9 mouse cellular contexts compared by ENCODE assay signal in genomic region chr4:150557976-150558375, GRCm38 (mm10).
DNase-seq lines count a peak whose midpoint lies in the region; ATAC-seq and TF ChIP-seq lines count a peak whose summit lies in the region.
"Had no signal": no experiment of that assay in that cellular context is flagged by ENCODE, and none has a peak within 500 bp of the region (broad histone marks: within the 10 kb centered on the region; RNA-seq: fewer than 3 reads in every experiment).

No protein-coding gene starts in this region.

- no peak for DNase-seq in forebrain, postnatal 0 days
- no peak for DNase-seq in forebrain, embryonic 10.5 days (ENCODE audit: extremely low spot score, low spot score)
- peak; percentile 89 for DNase-seq in A20 (ENCODE audit: low read depth, low spot score)
- DNase-seq in hindbrain, embryonic 10.5 days (ENCODE audit: low spot score) = no peak
- DNase-seq in naive thymus-derived CD4-positive, alpha-beta T cell, adult 2 months (ENCODE audit: low read depth) = peak; percentile 82
- DNase-seq in frontal cortex, adult 2 months (ENCODE audit: extremely low spot score in 1 of 2, low spot score in 1 of 2) = no peak
- no peak for DNase-seq in cerebellum, postnatal 10 days
- DNase-seq: adrenal gland, postnatal 36 days had no signal

- no peak for ATAC-seq in forebrain, postnatal 0 days
- no peak for ATAC-seq in intestine, postnatal 0 days

- no peak for TF ChIP-seq CTCF in forebrain, postnatal 0 days (IDR thresholded peaks at IDR 0.05; ENCODE audit: low read depth)
- TF ChIP-seq CTCF in intestine, postnatal 0 days (IDR thresholded peaks at IDR 0.05; ENCODE audit: low read depth) = no peak

- peaks cover 20% of the 10 kb centered on the region for H3K4me1 ChIP-seq in forebrain, postnatal 0 days (ENCODE audit: insufficient read depth)
- peaks cover 18% of the 10 kb centered on the region for H3K4me1 ChIP-seq in forebrain, embryonic 10.5 days
- peaks cover 31% of the 10 kb centered on the region for H3K4me1 ChIP-seq in hindbrain, embryonic 10.5 days (replicated peaks)
- H3K4me1 ChIP-seq in intestine, postnatal 0 days (replicated peaks; ENCODE audit: control insufficient read depth, insufficient read depth, low read length) = peaks cover 8% of the 10 kb centered on the region; the same call in 1 of the 2 replicates

- H3K27ac ChIP-seq in forebrain, postnatal 0 days (ENCODE audit: low read depth, low read length) = peak overlapping the region; percentile 85; the same call in 1 of the 2 replicates
- H3K27ac ChIP-seq in forebrain, embryonic 10.5 days = no peak overlapping the region
- H3K27ac ChIP-seq in hindbrain, embryonic 10.5 days = peak overlapping the region; percentile 77
- no peak overlapping the region for H3K27ac ChIP-seq in intestine, postnatal 0 days (ENCODE audit: low read depth, low read length)

- H3K36me3 ChIP-seq in forebrain, postnatal 0 days (ENCODE audit: insufficient read depth) = no peaks in the 10 kb centered on the region
- H3K36me3 ChIP-seq in forebrain, embryonic 10.5 days (replicated peaks) = peaks cover 41% of the 10 kb centered on the region
- H3K36me3 ChIP-seq in hindbrain, embryonic 10.5 days = peaks cover 32% of the 10 kb centered on the region
- no peaks in the 10 kb centered on the region for H3K36me3 ChIP-seq in intestine, postnatal 0 days (ENCODE audit: control insufficient read depth, insufficient read depth)

- WGBS in forebrain, postnatal 0 days = 54% methylated on average over 1 of the region's 1 CpGs
- 79% methylated on average over 1 of the region's 1 CpGs for WGBS in forebrain, embryonic 10.5 days
- 57% methylated on average over 1 of the region's 1 CpGs for WGBS in hindbrain, embryonic 10.5 days
- WGBS in intestine, postnatal 0 days = 31% methylated on average over 1 of the region's 1 CpGs

- no peak overlapping the region for H3K9ac ChIP-seq in forebrain, postnatal 0 days
- no peak overlapping the region for H3K9ac ChIP-seq in intestine, postnatal 0 days (ENCODE audit: low read depth, low read length)

- H3K4me3 ChIP-seq in forebrain, postnatal 0 days (ENCODE audit: low read depth, low read length) = no peak overlapping the region
- H3K4me3 ChIP-seq in forebrain, embryonic 10.5 days = no peak overlapping the region
- no peak overlapping the region for H3K4me3 ChIP-seq in hindbrain, embryonic 10.5 days
- no peak overlapping the region for H3K4me3 ChIP-seq in intestine, postnatal 0 days (ENCODE audit: low read depth, low read length)

- H3K27me3 ChIP-seq in forebrain, postnatal 0 days (ENCODE audit: insufficient read depth, low read length) = no peaks in the 10 kb centered on the region
- no peaks in the 10 kb centered on the region for H3K27me3 ChIP-seq in forebrain, embryonic 10.5 days (ENCODE audit: poor library complexity, severe bottlenecking)
- no peaks in the 10 kb centered on the region for H3K27me3 ChIP-seq in hindbrain, embryonic 10.5 days (ENCODE audit: insufficient read depth, poor library complexity, severe bottlenecking)
- no peaks in the 10 kb centered on the region for H3K27me3 ChIP-seq in intestine, postnatal 0 days (replicated peaks; ENCODE audit: control insufficient read depth, insufficient read depth, low read length)

- H3K9me3 ChIP-seq in forebrain, postnatal 0 days (ENCODE audit: low read length) = no peaks in the 10 kb centered on the region
- H3K9me3 ChIP-seq in forebrain, embryonic 10.5 days = no peaks in the 10 kb centered on the region
- no peaks in the 10 kb centered on the region for H3K9me3 ChIP-seq in hindbrain, embryonic 10.5 days
- H3K9me3 ChIP-seq in intestine, postnatal 0 days (ENCODE audit: control insufficient read depth) = no peaks in the 10 kb centered on the region

- H3K4me2 ChIP-seq in forebrain, postnatal 0 days (ENCODE audit: low read depth) = no peak overlapping the region
- no peak overlapping the region for H3K4me2 ChIP-seq in intestine, postnatal 0 days (replicated peaks; ENCODE audit: low read depth)

Comparison
In these comparisons a context has a peak if more than half of its experiments do, and no peak if none do; other contexts are left out.
1. H3K27ac ChIP-seq: peak in forebrain, postnatal 0 days (single experiment) and hindbrain, embryonic 10.5 days (single experiment); none in forebrain, embryonic 10.5 days (single experiment) and intestine, postnatal 0 days (single experiment).
2. DNase-seq: peak in A20 (single experiment) and naive thymus-derived CD4-positive, alpha-beta T cell, adult 2 months (single experiment); none in forebrain, postnatal 0 days (single experiment), forebrain, embryonic 10.5 days (single experiment), hindbrain, embryonic 10.5 days (single experiment), frontal cortex, adult 2 months (0 of 2) and cerebellum, postnatal 10 days (0 of 2).